Comparison of ENCODE assay signal across 13 mouse cellular contexts in genomic region chr16:35652206-35652605, GRCm38 (mm10).
A peak's percentile ranks its signal among the peaks of the same experiment; 100 is the strongest.
DNase-seq lines count a peak whose midpoint lies in the region; TF ChIP-seq lines count a peak whose summit lies in the region.
"Had no signal": no experiment of that assay in that cellular context is flagged by ENCODE, and none has a peak within 500 bp of the region (broad histone marks: within the 10 kb centered on the region; RNA-seq: fewer than 3 reads in every experiment).

No protein-coding gene starts in this region.

- DNase-seq in heart, adult 11 months, result peak; percentile 97
- no peak for DNase-seq in heart, postnatal 4 days
- peak; percentile 52 for DNase-seq in ovary, adult 18-20 months (ENCODE audit: low spot score)
- DNase-seq in ovary, postnatal 10 days (ENCODE audit: low spot score), result no peak
- DNase-seq in cerebellum, adult 2 months, result peak; percentile 84 to 95
- DNase-seq in testis, postnatal 14 days (ENCODE audit: low spot score), result peak; percentile 79
- DNase-seq in T-cell, adult 2 months (ENCODE audit: low spot score), result no peak
- no peak for DNase-seq in kidney, adult 2 months
- DNase-seq: lung, postnatal 36 days; thymus, postnatal 14 days had no signal

- H3K36me3 ChIP-seq in kidney, adult 2 months (ENCODE audit: control insufficient read depth, insufficient read depth, low read length), result no peaks in the 10 kb centered on the region
- H3K36me3 ChIP-seq: embryonic facial prominence, embryonic 15.5 days; intestine, embryonic 15.5 days; liver, embryonic 12.5 days had no signal

- no peak for TF ChIP-seq CTCF in cerebellum, adult 2 months (IDR thresholded peaks at IDR 0.05; ENCODE audit: borderline replicate concordance, insufficient read depth, low read depth, low read length)
- TF ChIP-seq CTCF in kidney, adult 2 months (conservative IDR thresholded peaks at IDR 0.05; ENCODE audit: insufficient read depth, insufficient read length, low read depth, low read length), result no peak

- peaks cover 22% of the 10 kb centered on the region for H3K4me1 ChIP-seq in cerebellum, adult 2 months (ENCODE audit: control insufficient read depth, insufficient read depth, low read length)
- no peaks in the 10 kb centered on the region for H3K4me1 ChIP-seq in kidney, adult 2 months (ENCODE audit: control insufficient read depth, insufficient read depth, low read length)
- H3K4me1 ChIP-seq: embryonic facial prominence, embryonic 15.5 days; intestine, embryonic 15.5 days; liver, embryonic 12.5 days had no signal

- 5% methylated on average over 6 of the region's 6 CpGs for WGBS in cerebellum, adult 2 months
- 62% methylated on average over 6 of the region's 6 CpGs for WGBS in kidney, adult 2 months

- H3K4me3 ChIP-seq in cerebellum, adult 2 months (replicated peaks; ENCODE audit: insufficient read depth, low read depth, low read length), result no peak overlapping the region
- H3K4me3 ChIP-seq in kidney, adult 2 months (ENCODE audit: insufficient read depth, low read depth, low read length), result no peak overlapping the region
- H3K4me3 ChIP-seq: embryonic facial prominence, embryonic 15.5 days; intestine, embryonic 15.5 days; liver, embryonic 12.5 days had no signal

- TF ChIP-seq POLR2A in cerebellum, adult 2 months (IDR thresholded peaks at IDR 0.05; ENCODE audit: borderline replicate concordance, insufficient read depth, low read length), result 0 out of 2 replicates have a peak, but pooled peaks have one; percentile 12
- no peak for TF ChIP-seq POLR2A in kidney, adult 2 months (IDR thresholded peaks at IDR 0.05; ENCODE audit: low read depth, low read length)

- H3K27ac ChIP-seq in cerebellum, adult 2 months (ENCODE audit: insufficient read depth, low read length), result peak overlapping the region; percentile 60
- no peak overlapping the region for H3K27ac ChIP-seq in kidney, adult 2 months (ENCODE audit: insufficient read depth, low read depth, low read length)
- H3K27ac ChIP-seq: embryonic facial prominence, embryonic 15.5 days; intestine, embryonic 15.5 days; liver, embryonic 12.5 days had no signal

- no peaks in the 10 kb centered on the region for H3K27me3 ChIP-seq in cerebellum, adult 2 months (ENCODE audit: control insufficient read depth, insufficient read depth, low read length)
- no peaks in the 10 kb centered on the region for H3K27me3 ChIP-seq in kidney, adult 2 months (replicated peaks; ENCODE audit: control insufficient read depth, insufficient read depth, low read length)
- H3K27me3 ChIP-seq: intestine, embryonic 15.5 days had no signal

Comparison
In these comparisons a context has a peak if more than half of its experiments do, and no peak if none do; other contexts are left out.
1. DNase-seq: peak in heart, adult 11 months (single experiment), ovary, adult 18-20 months (single experiment), cerebellum, adult 2 months (2 of 2) and testis, postnatal 14 days (single experiment); none in heart, postnatal 4 days (single experiment), ovary, postnatal 10 days (single experiment), T-cell, adult 2 months (single experiment) and kidney, adult 2 months (single experiment).